Mouse (Mus musculus): Measurements from ENCODE around the gene Nfic.

Gene Nfic

DNA sequence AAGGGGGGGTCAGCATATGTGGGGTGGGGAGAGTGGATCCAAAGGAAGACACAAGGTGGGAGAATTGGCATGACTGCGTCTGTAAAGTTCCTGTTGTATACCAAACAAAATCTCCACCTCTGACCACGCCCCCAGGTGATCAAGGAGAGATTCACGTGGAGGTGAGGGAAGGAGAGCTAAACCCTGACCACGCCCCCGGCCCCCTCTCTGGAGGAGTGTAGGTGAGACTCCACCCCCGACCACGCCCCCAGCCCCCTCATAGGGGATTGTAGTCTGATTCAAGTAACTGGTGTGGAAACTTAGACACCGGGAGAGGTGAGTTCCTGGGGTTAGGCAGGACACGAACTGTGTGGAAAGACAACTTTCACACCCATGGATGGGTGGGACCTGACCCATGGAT lies 51.4 kb downstream of the Nfic start:
- no peak for DNase-seq (ENCODE audit: low spot score)

GRCm38 (mm10) chr10:81403511-81403910 lies 51.9 kb downstream of the Nfic start:
- no peak for DNase-seq (ENCODE audit: low spot score)

GRCm38 (mm10) chr10:81402227-81402765 lies 53.1 kb downstream of the Nfic start:
- DNase-seq (ENCODE audit: low spot score), result no peak

- DNase-seq (ENCODE audit: low spot score), result peak; percentile 50
Measured at GRCm38 (mm10) chr10:81401521-81402226, 53.8 kb downstream of the Nfic start.

- DNase-seq (ENCODE audit: low spot score), result no peak
Measured at GRCm38 (mm10) chr10:81401205-81401520, 54.3 kb downstream of the Nfic start.

- no peak for DNase-seq (ENCODE audit: low spot score)
Measured at GRCm38 (mm10) chr10:81400371-81401204, 54.8 kb downstream of the Nfic start.

DNA sequence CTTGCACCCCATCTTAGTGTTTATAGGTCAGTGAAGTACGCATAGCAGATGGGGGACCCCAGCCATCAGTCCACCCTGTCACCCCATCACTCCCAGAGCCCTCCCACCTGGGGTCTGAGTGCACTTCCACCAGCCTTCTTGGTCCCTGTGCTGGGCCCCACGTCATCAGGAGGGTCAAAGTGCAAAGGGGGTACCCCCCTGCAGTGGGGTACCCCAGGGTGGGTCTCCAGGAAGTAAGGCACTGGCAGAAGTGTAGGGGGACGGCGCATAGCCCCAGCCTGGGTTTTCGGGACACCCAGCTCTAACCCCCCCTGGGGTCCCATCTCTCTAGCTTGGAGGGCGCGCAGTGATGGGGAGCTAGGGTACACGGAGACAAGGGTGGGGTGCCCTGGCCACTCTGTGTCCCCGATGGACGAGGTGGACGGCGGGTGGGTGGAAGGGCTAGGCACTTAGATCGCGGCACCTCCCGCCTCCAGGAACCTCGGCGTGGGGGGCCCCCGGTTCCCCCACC lies 55.6 kb downstream of the Nfic start:
- no peak for DNase-seq (ENCODE audit: low spot score)

DNA sequence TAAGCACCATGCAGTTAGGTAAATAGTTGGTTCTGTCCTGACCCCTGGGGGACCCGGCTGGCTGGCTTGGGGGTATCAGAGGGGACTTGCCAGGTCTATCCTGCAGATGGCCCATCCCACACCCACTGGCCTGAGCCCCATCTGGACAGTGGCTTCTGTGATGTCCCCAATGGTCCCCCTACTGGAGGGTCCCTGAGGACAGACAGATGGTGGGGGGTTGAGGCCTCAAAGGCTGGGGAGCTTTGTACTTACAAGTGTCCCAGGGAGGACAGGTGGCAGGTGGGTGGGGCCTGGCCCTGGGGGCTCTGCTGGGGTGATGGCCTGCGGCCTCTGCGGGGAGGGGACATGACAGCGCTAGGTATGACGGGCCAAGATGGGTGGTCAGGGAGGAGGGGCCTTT lies 56.1 kb downstream of the Nfic start:
- DNase-seq (ENCODE audit: low spot score), result no peak

- DNase-seq (ENCODE audit: low spot score), result no peak
Measured at GRCm38 (mm10) chr10:81396749-81397148, 58.7 kb downstream of the Nfic start.

GRCm38 (mm10) chr10:81395865-81396264 lies 59.6 kb downstream of the Nfic start:
- DNase-seq (ENCODE audit: low spot score), result no peak

GRCm38 (mm10) chr10:81395127-81395526 lies 60.3 kb downstream of the Nfic start:
- DNase-seq (ENCODE audit: low spot score), result peak; percentile 80

DNA sequence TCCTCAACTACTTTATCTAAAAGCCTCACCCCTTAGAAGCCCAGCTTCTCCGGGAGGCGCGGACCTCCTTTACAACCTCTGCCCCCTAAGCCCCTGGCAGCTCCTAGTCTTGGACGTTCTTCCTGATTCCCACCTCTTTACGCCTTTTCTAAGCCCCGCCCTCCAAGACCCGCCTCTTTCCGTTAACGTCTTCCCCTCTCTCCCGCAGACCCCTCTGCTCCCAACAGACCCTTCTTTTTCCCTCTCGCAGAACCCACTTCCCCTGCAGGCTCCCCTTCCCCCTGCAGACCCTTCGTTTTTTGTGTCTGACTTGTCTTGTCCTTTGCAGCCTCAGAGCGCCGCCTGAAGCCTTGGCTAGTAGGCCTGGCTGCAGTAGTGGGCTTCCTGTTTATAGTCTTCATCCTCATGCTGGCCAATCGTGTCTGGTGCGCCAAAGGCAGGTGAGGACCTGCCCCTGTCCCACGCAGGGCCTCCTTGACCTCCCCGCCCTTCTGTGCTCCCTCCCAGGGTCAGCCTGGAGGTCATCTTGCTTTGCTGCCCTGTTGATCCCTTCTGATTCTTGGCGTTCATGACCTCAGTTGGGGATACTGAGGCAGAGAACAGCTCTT lies 61.9 kb downstream of the Nfic start:
- no peak for DNase-seq (ENCODE audit: low spot score)

- no peak for DNase-seq (ENCODE audit: low spot score)
Measured at GRCm38 (mm10) chr10:81392781-81393185, 62.7 kb downstream of the Nfic start, which contains the start of gene Smim24. Smim24 (plus strand) TSS chr10:81393051.

DNA sequence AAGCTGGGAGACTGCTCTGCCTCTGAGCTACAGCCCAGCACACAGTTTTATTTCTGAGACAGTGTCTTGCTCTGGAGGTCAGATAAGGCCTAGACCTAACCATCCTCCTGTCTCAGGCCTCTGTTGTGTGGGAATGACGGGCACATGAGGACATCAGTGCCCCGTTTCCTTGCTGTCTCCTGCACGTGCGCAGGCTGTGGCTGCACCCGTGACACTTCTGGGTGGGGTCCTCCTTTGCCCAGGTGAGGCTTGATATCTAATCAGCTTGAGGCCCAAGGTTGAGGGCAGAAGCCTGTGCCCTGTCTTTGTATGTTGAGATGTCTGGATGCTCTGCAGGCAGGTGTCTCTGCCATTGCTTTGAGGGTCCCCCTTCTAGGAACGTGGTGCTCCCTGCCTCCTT lies 63.2 kb downstream of the Nfic start:
- no peak for DNase-seq (ENCODE audit: low spot score)

DNA sequence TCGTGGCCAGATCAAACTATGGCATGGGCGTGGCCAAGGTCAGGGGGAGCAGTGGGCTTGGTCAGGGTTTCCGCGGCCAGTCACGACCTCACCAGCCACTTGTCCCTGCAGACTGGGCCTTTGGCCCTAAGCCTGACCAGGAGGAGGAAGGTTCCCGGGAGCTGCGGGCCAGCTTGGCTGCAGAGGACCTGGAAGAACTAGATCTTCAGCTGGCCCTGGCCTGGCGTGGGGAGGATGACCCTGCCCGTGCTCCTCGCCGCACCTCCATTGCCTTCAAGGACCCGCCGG lies 64.8 kb downstream of the Nfic start:
- no peak for DNase-seq (ENCODE audit: low spot score)

DNA sequence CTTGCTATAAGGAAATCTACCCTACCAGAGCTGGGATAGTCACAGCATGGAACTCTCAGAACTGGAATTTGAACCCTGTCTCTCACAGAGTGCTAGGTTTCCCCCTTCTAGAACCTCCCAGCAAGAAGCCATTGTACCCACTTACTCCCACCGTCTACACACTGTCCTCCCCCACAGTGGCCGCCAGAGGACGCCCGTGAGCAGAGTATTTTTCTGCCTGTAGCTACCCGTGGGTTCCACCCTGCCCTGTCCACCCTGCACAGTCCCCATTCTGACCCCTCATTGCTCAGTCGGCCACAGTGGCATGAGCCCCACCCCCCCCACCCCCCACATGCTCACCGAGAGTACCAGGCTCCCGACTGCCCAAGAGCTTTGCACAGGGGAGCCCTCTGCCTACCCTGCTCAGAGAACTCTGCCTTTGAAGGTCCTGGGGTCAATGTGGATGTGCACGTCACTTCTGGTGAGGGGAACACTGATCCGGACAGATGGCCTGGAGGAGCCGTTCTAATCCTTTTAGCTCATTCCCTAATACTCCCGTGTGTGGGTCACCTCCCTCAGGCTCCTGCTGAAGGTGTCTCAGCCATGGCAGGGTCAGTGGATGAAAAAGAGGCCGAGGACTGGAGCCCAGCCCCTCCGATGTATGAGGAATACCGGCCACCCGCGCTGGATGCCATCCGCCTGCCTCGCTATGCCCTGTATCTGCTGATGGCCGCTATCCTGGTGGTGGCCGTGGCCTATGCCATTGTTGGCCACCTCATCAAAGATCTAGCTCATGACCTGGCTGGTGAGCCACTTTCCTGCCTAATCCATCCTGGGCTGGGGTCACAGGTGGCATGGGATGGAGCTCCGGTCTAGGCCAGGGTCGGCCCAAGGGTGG lies 65.4 kb downstream of the Nfic start:
- DNase-seq (ENCODE audit: low spot score), result peak; percentile 71

- DNase-seq (ENCODE audit: low spot score), result peak; percentile 72
Measured at GRCm38 (mm10) chr10:81389373-81389772, 66.1 kb downstream of the Nfic start.

DNA sequence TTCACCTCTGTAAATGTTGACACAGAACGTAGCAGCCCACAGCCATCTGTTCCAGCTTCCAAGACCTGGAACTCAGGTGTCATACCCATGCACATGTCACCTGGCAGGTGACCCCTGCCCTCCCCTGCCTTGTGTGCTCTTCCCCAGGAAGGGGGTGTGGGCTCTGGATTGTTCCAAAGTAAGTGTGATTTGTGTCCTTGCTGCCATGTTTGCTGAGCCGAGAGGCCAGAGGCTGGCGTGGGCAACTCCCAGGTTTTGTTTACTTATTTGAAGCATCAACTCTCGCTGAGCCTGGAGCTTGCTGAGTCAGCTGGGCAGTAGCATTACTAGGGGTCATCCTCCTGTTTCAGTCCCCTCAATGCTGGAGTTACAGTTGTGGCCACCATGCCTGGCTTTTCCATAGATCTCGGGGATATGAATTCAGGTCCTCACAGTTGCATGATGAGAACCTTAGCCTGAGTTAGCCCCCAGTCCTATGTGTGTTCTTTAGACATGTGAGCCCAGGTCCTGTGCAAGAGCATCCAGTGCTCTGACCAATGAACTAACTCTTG lies 66.9 kb downstream of the Nfic start, which contains the start of gene Gm48552:
Gene Gm48552 (plus strand): TSS at position 501 of the 551 bp plus-strand sequence.
- no peak for DNase-seq (ENCODE audit: low spot score)

GRCm38 (mm10) chr10:81387716-81388115 lies 67.7 kb downstream of the Nfic start:
- no peak for DNase-seq (ENCODE audit: low spot score)

GRCm38 (mm10) chr10:81385603-81386306 lies 69.7 kb downstream of the Nfic start:
- peak; percentile 76 for DNase-seq (ENCODE audit: low spot score)

DNA sequence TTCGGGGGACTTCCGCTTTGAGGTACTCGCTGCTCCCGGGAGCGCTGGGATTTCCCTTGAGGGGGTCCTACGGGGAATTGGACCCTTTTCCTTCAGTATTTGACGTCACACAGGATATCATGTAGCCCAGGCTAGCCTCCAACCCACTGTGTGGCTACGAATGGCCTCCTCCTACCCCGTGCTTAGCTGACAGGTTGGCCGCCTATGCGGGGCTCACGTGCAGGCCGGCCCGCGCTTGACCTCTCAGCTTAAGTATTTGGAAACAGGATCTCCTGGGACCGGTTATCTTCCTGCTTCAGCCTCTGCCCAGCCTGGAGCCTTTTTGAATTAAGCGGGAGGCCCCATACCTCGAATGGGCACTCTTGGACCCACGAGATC lies 70.8 kb downstream of the Nfic start:
- DNase-seq (ENCODE audit: low spot score), result no peak
